Mouse (Mus musculus) retina, postnatal 1 day (tissue): ENCODE data around the gene Fads6.

Experiments
- DNase-seq: peaks from one replicate; pipeline ENCODE4 v3.0.0-alpha.2; 2012

Fads6 gene

GRCm38 (mm10) chr11:115249721-115250404, 47.6 kb downstream of the Fads6 start:
- peak; percentile 70 for DNase-seq

DNA sequence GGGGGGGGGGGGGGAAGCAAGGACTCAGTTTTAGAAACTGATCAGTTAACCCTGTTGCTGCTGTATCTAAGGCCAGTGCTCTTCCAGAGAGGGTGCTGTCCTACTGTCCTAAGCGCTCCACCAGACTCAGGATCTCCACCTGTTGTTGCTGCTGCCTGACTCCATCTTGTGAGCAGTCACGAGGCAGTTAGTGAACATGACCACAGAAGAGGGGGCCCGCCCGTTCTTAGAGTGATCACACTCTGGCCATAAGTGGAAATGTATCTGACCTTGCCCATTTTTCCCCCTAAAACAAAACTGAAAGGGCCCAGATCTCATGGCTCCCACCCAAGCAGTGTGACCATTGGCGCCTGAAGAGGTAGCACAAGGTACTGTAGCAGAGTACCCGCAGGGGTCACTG, 49.5 kb downstream of the Fads6 start:
- DNase-seq, result no peak

DNA sequence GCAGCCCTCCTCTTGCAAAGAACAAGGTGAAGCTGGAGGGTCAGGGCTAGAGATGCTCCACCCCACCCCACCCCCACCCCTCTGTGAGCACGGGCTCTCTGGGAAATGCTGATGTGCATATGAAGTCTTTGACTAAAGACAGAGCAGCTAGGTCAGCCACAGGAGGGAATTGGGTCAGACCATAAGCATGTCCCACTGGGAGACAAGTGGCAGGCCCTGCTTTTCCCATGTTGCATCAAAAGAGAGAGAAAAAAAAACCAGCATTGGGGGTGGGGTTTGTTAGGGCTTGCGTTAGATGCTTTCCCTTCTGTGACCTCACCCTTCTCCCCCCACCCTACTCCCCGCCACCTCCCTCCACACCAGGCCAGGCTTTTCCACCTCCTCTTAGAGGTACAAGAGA, 50.2 kb downstream of the Fads6 start:
- DNase-seq, result peak; percentile 70

DNA sequence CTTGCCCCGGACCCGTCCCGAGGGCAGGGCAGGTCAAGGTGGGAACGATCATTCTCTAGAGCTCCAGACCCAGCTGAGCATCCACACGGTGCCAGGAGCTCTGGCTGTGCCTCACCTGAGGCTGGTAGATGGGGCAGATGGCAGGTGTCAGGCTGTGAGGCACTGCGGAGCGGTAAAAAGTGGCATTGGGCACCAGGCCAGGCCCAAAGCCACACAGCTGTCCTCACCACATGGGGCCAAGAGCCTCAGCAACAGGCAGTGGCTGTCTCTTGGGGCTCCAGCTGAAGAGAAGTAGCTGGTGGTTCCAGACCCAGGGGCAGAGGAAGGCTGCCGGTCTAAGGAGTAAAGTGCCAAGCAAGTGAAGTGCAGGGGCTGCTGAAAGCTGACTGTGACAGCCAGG, 51.1 kb downstream of the Fads6 start:
- peak; percentile 64 for DNase-seq

- no peak for DNase-seq
These were observed 52.6 kb downstream of the Fads6 start for GRCm38 (mm10) chr11:115244840-115245239.

GRCm38 (mm10) chr11:115243783-115244182, 53.7 kb downstream of the Fads6 start:
- no peak for DNase-seq

DNA sequence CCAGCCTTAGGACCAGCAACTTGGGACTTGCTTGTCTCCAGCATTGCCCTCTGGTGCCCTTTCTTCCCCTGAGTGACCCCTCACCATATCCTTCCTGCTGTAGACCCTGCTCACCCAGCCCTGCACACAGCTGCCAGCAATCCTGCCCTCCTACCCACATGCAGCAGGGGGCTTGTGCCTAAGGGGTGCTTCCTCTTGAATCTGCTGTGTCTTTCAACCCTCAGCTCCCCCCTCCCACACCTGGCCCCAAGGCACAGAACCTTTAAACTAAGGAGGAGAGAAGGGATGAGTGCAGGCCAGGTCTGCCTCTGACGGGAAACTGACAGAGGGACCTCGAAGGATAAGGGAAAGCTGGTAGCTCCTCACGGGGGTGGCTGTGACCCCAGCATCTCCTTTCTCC, 54.7 kb downstream of the Fads6 start:
- DNase-seq, result no peak

GRCm38 (mm10) chr11:115241402-115241801, 56.1 kb downstream of the Fads6 start:
- DNase-seq, result no peak

- DNase-seq, result no peak
These were observed 60.9 kb downstream of the Fads6 start for GRCm38 (mm10) chr11:115236570-115236969.

- peak; percentile 59 for DNase-seq
These were observed 63.0 kb downstream of the Fads6 start for GRCm38 (mm10) chr11:115234320-115235044.

DNA sequence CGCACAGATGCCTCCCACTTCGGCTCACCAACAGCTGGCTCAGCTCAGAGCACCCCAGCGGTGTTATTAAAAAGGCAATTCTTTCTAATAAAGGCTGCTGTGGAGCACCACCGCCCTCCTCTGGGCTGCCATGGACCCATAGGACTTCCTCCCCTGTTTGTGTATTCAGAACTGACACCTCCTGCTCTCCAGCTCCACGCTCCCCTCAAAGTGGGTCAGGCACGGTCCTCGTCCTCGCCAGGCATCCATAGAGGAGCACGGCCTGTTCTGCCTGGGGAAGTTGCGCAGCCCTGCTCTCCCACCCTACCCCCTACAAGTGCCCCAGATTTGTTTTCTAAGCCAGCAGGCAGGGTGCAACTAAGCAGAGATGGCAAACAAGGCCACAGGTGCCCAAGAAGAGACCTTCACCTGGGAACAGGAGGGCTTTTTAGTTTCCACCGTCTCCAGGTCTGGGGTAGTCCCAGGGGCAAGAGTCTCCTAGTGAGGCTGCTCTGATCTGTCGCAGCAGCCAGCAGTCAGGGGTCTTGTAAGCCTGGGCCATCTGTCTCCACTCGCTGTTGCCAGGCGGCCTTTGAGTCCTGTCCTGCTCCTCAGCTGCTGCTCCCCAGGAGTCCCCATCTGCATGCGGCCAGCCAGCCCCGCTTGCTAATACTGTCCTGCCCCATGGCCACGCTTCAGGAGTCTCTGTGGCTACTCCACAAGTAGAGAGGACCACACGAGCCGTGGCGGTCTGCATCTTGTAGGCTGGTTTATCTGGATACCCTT, 63.8 kb downstream of the Fads6 start:
- DNase-seq, result peak; percentile 87

GRCm38 (mm10) chr11:115232889-115233288, 64.6 kb downstream of the Fads6 start:
- no peak for DNase-seq

- DNase-seq, result peak; percentile 52
These were observed 65.5 kb downstream of the Fads6 start for GRCm38 (mm10) chr11:115231924-115232323.

DNA sequence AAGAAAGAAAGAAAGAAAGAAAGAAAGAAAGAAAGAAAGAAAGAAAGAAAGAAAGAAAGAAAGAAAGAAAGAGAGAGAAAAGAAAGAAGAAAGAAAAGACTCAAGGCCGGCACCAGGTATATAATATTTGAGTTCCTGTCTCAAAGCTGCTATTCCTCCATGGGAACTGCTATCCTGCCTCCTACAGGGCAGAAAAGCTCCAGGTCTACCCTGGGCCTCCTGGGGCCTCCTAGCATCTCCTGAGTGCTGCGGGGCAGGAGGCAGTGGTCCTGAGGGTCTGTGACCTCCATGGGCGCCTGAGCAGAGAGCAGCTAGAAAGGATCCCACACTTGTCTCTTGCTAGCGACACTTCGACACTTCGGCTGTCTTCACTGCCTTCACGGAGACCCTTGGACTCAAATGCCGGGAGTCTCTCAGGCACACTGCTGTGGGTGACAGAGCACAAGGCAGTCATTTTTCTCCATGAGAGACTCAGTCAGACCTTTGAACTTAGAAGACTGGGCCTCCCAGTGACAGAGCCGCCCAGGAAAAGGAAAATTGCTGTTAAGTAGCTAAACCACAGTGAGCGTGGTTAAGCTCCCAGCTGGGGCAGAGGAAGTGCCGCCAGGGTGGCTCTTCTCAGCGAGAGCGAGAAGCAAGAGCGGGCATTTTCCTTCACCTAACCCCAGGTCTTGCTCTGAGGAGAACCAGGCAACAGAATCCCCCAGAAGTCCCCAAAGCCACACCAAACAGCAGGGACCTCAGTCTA, 66.1 kb downstream of the Fads6 start:
- no peak for DNase-seq
